Mouse (Mus musculus) midbrain, embryonic 12.5 days (tissue): ENCODE results near the gene Prss36. TPM values are rescaled to one million over a fixed set of nuclear protein-coding genes. Genes with fewer than 3 reads are reported as not detected.
"Not testable (repeated sequence)": the region's sequence is repeated elsewhere in the genome, so short reads cannot be mapped to it uniquely, and the experiment has no call there.

ENCODE experiments used
- ATAC-seq: fragments of 200-750 bp; cut with Nextera tagmentation; 2 replicates; pipeline ENCODE4 v1.8.0; 2017; ENCODE audit warnings: low read depth, moderate TSS enrichment, moderate library complexity; ENCODE audit not compliant: low FRiP score
- H3K27ac ChIP-seq: fragments of 300-500 bp; sonication (generic); replicated peaks from 2 replicates; pipeline ENCODE4 v1.5.1; 2016; ENCODE audit warnings: mild to moderate bottlenecking
- H3K27me3 ChIP-seq: fragments of 300-500 bp; sonication (generic); 2 replicates; pipeline ENCODE4 v1.6.1; 2016; ENCODE audit warnings: mild to moderate bottlenecking
- H3K36me3 ChIP-seq: fragments of 300-500 bp; sonication (generic); 2 replicates; pipeline ENCODE4 v1.6.1; 2016
- H3K4me1 ChIP-seq: fragments of 300-500 bp; sonication (generic); 2 replicates; pipeline ENCODE4 v1.6.1; 2016
- H3K4me2 ChIP-seq: fragments of 300-500 bp; sonication (generic); replicated peaks from 2 replicates; pipeline ENCODE4 v1.6.1; 2016; ENCODE audit warnings: mild to moderate bottlenecking, moderate library complexity
- H3K4me3 ChIP-seq: fragments of 300-500 bp; sonication (generic); 2 replicates; pipeline ENCODE4 v1.5.1; 2016; ENCODE audit warnings: mild to moderate bottlenecking
- H3K9ac ChIP-seq: fragments of 300-500 bp; sonication (generic); replicated peaks from 2 replicates; pipeline ENCODE4 v1.6.1; 2016; ENCODE audit warnings: mild to moderate bottlenecking, moderate library complexity
- H3K9me3 ChIP-seq: fragments of 300-500 bp; sonication (generic); 2 replicates; pipeline ENCODE4 v1.6.1; 2016; ENCODE audit warnings: mild to moderate bottlenecking
- WGBS: fragments of 180-500 bp; shearing (Covaris S2); methylation state at CpG from one replicate; pipeline ENCODE4 v1.1.7; 2016; 5-methylcytosine and 5-hydroxymethylcytosine counted together
- polyA plus RNA-seq: library from polyadenylated mRNA; unstranded; fragments of >200 nt; fragmentation: Nextera tagmentation; extraction: Ambion mirVana; gene quantifications from 2 replicates; pipeline ENCODE4 v1.2.1, GENCODE M21; 2016

Gene Prss36
- polyA plus RNA-seq, 1 experiment from 2014 or later: 10.4 TPM

GRCm38 (mm10) chr7:127898179-127898956, 48.2 kb downstream of the Prss36 start:
- Histone ChIP-seq H3K27ac (no peak overlapping the region), H3K4me2 (no peak overlapping the region), H3K36me3 (0 out of 2 replicates have a peak, but pooled peaks cover under 1% of the 10 kb centered on the region), H3K9me3 (no peaks in the 10 kb centered on the region), H3K4me1 (peaks cover 11% of the 10 kb centered on the region), H3K9ac (no peak overlapping the region), H3K27me3 (no peaks in the 10 kb centered on the region), H3K4me3 (no peak overlapping the region)
- WGBS: 36% methylated on average over 10 of the region's 10 CpGs
- no peak for ATAC-seq

DNA sequence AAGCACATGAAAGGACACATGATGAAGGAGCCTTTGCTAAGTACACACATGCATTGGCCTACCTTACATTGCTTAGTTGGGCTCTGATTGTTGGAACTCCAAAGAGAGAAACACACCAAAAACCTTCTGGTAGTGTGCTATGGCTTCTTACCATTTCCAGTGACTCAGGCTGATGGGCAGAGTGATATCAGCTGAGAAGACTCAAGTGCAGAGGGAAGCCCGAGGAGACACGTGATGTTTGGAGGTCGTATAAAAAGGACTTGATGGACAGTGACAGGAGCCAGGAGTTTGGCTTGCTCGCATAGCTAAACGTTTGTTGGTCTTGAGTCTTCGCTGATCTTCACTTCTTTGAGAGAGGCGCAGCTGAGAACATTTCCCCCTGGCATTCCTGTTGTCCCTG, 49.0 kb downstream of the Prss36 start:
- H3K9ac ChIP-seq: no peak overlapping the region
- H3K4me1 ChIP-seq: peaks cover 11% of the 10 kb centered on the region
- ATAC-seq: no peak
- no peaks in the 10 kb centered on the region for H3K9me3 ChIP-seq
- 92% methylated on average over 7 of the region's 7 CpGs for WGBS
- H3K27me3 ChIP-seq: no peaks in the 10 kb centered on the region
- H3K27ac ChIP-seq: no peak overlapping the region
- no peak overlapping the region for H3K4me3 ChIP-seq
- 0 out of 2 replicates have a peak, but pooled peaks cover 9% of the 10 kb centered on the region for H3K36me3 ChIP-seq
- no peak overlapping the region for H3K4me2 ChIP-seq

GRCm38 (mm10) chr7:127896384-127896783, 50.1 kb downstream of the Prss36 start:
- ATAC-seq: no peak
- H3K4me3 ChIP-seq: no peak overlapping the region

DNA sequence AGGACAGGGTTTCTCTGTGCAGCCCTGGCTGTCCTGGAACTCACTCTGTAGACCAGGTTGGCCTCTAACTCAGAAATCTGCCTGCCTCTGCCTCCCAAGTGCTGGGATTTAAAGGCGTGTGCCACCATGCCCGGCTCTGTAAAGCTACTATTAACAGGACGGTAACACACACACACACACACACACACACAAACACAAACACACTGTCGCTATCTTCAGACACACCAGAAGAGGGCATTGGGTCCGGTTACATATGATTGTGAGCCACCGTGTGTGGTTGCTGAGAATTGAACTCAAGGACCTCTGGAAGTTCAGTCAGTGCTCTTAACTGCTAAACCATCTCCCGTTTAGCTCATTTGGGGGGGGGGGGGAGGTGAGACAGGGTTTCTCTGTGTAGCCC, 50.6 kb downstream of the Prss36 start:
- H3K9me3 ChIP-seq, ATAC-seq, H3K27me3 ChIP-seq, H3K27ac ChIP-seq, H3K9ac ChIP-seq: not testable (repeated sequence)
- Histone ChIP-seq H3K4me2 (peak overlapping the region; percentile 81), H3K36me3 (peaks cover 23% of the 10 kb centered on the region), H3K4me3 (peak overlapping the region; percentile 58), H3K4me1 (peaks cover 11% of the 10 kb centered on the region)
- 75% methylated on average over 7 of the region's 7 CpGs for WGBS

More at GRCm38 (mm10) chr7:127896384-127896783, 50.1 kb downstream of the Prss36 start:
- Histone ChIP-seq H3K27ac (no peak overlapping the region), H3K9ac (no peak overlapping the region), H3K36me3 (peaks cover 18% of the 10 kb centered on the region; the same call in 1 of the 2 replicates), H3K4me2 (no peak overlapping the region), H3K9me3 (no peaks in the 10 kb centered on the region), H3K4me1 (peaks cover 11% of the 10 kb centered on the region), H3K27me3 (no peaks in the 10 kb centered on the region)
- WGBS: 60% methylated on average over 13 of the region's 13 CpGs

GRCm38 (mm10) chr7:127895442-127895841, 51.1 kb downstream of the Prss36 start, which contains the start of the genes Gm21974 and Vkorc1:
Gm21974 (minus strand) TSS chr7:127895454.
Vkorc1 (minus strand) TSS chr7:127895617.
- peaks cover 27% of the 10 kb centered on the region for H3K36me3 ChIP-seq
- peak; percentile 99 for ATAC-seq
- peaks cover 11% of the 10 kb centered on the region for H3K4me1 ChIP-seq
- WGBS: under 1% methylated on average over 26 of the region's 26 CpGs
- H3K27me3 ChIP-seq: no peaks in the 10 kb centered on the region
- H3K9me3 ChIP-seq: no peaks in the 10 kb centered on the region
- peak within 1 kb of the TSS; percentile 65 for H3K9ac ChIP-seq
- peak within 1 kb of the TSS; percentile 66; the same call in 1 of the 2 replicates for H3K27ac ChIP-seq
- peak within 1 kb of the TSS; percentile 58 for H3K4me3 ChIP-seq
- peak within 1 kb of the TSS; percentile 81 for H3K4me2 ChIP-seq

GRCm38 (mm10) chr7:127894480-127894879, 52.0 kb downstream of the Prss36 start:
- peak overlapping the region; percentile 58; the same call in 1 of the 2 replicates for H3K4me3 ChIP-seq

DNA sequence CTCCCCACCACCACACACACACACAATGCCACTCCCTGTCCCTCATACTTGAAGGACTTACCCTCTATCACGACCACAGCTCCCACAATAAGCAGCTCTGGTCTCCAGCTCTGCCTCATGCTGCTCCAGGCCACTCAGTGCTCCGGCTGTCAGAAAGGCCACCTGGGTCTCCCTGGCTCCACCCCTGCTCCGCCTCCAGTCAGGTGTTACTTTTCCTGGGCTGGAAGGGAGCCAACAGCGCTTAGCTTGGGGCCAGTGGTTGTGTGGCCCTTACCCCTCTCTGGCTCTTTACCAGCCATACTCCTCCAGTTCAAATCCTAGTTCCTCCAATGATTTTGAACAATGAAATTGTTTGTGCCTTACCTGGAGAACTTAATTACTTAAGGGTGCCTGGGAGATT, 55.7 kb downstream of the Prss36 start, which contains the start of gene Prss53:
Gene Prss53, minus strand, starts transcription at position 173 of the 400 bp plus-strand sequence.
- Histone ChIP-seq H3K27me3 (no peaks in the 10 kb centered on the region), H3K27ac (no peak within 1 kb of the TSS), H3K4me2 (no peak within 1 kb of the TSS), H3K4me1 (peaks cover 11% of the 10 kb centered on the region), H3K9me3 (no peaks in the 10 kb centered on the region), H3K36me3 (peaks cover 71% of the 10 kb centered on the region), H3K4me3 (no peak within 1 kb of the TSS), H3K9ac (no peak within 1 kb of the TSS)
- ATAC-seq: no peak
- 52% methylated on average over 4 of the region's 4 CpGs for WGBS

More at GRCm38 (mm10) chr7:127894480-127894879, 52.0 kb downstream of the Prss36 start:
- peaks cover 11% of the 10 kb centered on the region for H3K4me1 ChIP-seq
- no peak for ATAC-seq
- peaks cover 34% of the 10 kb centered on the region for H3K36me3 ChIP-seq
- peak overlapping the region; percentile 81 for H3K4me2 ChIP-seq
- H3K27me3 ChIP-seq: no peaks in the 10 kb centered on the region
- no peak overlapping the region for H3K9ac ChIP-seq
- H3K9me3 ChIP-seq: no peaks in the 10 kb centered on the region
- WGBS: 83% methylated on average over 5 of the region's 5 CpGs
- no peak overlapping the region for H3K27ac ChIP-seq

- no peak overlapping the region for H3K9ac ChIP-seq
- H3K36me3 ChIP-seq: peaks cover 89% of the 10 kb centered on the region
- WGBS: 70% methylated on average over 3 of the region's 3 CpGs
- H3K4me2 ChIP-seq: no peak overlapping the region
- ATAC-seq: no peak
- no peaks in the 10 kb centered on the region for H3K9me3 ChIP-seq
- no peaks in the 10 kb centered on the region for H3K27me3 ChIP-seq
- no peak overlapping the region for H3K4me3 ChIP-seq
- peaks cover 13% of the 10 kb centered on the region for H3K4me1 ChIP-seq
- H3K27ac ChIP-seq: no peak overlapping the region
Measured at GRCm38 (mm10) chr7:127888821-127889220, 57.7 kb downstream of the Prss36 start.

- Histone ChIP-seq H3K4me3 (no peak overlapping the region), H3K9me3 (no peaks in the 10 kb centered on the region), H3K9ac (no peak overlapping the region), H3K27me3 (no peaks in the 10 kb centered on the region), H3K4me1 (peaks cover 21% of the 10 kb centered on the region), H3K4me2 (no peak overlapping the region), H3K27ac (no peak overlapping the region), H3K36me3 (peaks cover 93% of the 10 kb centered on the region)
- 84% methylated on average over 3 of the region's 3 CpGs for WGBS
- no peak for ATAC-seq
Measured at GRCm38 (mm10) chr7:127887781-127888180, 58.7 kb downstream of the Prss36 start.

DNA sequence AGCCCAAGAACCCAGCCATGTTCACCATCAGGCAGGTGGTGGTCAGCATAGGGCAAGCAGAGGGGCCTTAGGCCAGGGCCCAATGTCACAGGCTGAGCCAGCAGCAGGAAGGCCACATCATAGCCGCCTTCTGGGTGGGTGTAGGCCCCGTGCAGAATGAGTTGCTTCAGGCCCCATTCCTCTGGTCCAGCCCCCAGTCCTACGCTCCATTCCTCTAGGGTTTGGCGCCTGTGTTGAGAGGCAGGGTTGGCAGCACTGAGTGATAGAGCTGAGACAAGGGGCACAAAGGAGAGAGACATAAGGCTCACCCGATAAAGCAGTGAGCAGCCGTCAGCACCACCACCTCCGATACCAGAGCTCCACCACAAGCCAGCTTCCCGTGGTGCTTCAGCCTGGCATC, 59.3 kb downstream of the Prss36 start:
- no peak overlapping the region for H3K4me3 ChIP-seq
- H3K9ac ChIP-seq: no peak overlapping the region
- no peaks in the 10 kb centered on the region for H3K9me3 ChIP-seq
- H3K27ac ChIP-seq: no peak overlapping the region
- no peaks in the 10 kb centered on the region for H3K27me3 ChIP-seq
- ATAC-seq: no peak
- WGBS: 88% methylated on average over 8 of the region's 8 CpGs
- no peak overlapping the region for H3K4me2 ChIP-seq
- H3K4me1 ChIP-seq: peaks cover 26% of the 10 kb centered on the region
- peaks cover 96% of the 10 kb centered on the region for H3K36me3 ChIP-seq

- no peaks in the 10 kb centered on the region for H3K27me3 ChIP-seq
- no peak overlapping the region for H3K9ac ChIP-seq
- H3K36me3 ChIP-seq: peaks cover 96% of the 10 kb centered on the region
- no peaks in the 10 kb centered on the region for H3K9me3 ChIP-seq
- no peak overlapping the region for H3K4me3 ChIP-seq
- ATAC-seq: no peak
- H3K27ac ChIP-seq: no peak overlapping the region
- WGBS: 90% methylated on average over 6 of the region's 6 CpGs
- no peak overlapping the region for H3K4me2 ChIP-seq
- peaks cover 26% of the 10 kb centered on the region for H3K4me1 ChIP-seq
Measured at GRCm38 (mm10) chr7:127886551-127886950, 60.0 kb downstream of the Prss36 start.

DNA sequence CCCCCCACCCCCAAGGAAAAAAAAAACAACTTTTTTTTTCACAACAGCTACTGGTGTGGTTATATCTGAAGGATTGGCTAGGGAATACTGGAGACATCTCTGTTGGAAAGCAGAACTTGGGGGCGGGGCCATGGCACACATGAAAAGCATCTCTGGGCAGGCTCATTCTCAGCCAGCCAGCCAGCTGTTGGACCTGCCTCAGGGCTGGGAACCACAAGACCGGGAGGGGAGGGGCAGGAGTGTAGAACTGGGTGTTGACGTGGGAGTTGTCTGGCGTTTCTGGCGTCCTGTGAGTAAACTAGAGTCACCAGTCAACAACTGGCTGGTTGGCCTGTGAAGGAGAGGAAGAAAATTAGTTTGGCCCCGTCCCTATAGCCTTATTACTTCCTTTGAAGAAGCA, 60.6 kb downstream of the Prss36 start:
- Histone ChIP-seq H3K27ac (no peak overlapping the region), H3K9me3 (no peaks in the 10 kb centered on the region), H3K9ac (no peak overlapping the region), H3K4me3 (no peak overlapping the region), H3K4me2 (no peak overlapping the region), H3K4me1 (peaks cover 26% of the 10 kb centered on the region), H3K27me3 (no peaks in the 10 kb centered on the region), H3K36me3 (peaks cover 96% of the 10 kb centered on the region)
- 83% methylated on average over 6 of the region's 6 CpGs for WGBS
- ATAC-seq: no peak
